22 mouse cellular contexts compared by ENCODE assay signal in the genomic region with DNA sequence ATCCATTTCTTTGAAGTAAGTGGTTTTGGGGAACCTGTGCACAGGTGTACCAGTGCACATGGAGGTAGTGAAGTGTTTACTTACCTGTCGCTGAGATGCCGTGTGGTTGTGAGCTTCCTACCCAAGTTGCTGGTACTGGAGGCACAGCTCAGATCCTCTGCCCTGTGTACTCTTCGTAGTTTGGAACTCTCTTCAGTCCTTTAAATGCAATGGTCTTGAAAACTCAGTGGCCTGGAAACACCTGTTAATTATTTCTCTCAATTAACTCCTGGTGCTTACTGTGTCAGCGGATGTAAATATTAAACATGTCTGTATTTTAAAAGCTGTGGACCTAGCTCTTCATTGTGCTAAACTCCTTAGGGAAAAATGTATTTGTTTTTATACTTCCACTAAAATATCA.
DNase-seq lines count a peak whose midpoint lies in the region; ATAC-seq lines count a peak whose summit lies in the region.
"Had no signal": no experiment of that assay in that cellular context is flagged by ENCODE, and none has a peak within 500 bp of the region (broad histone marks: within the 10 kb centered on the region; RNA-seq: fewer than 3 reads in every experiment).

No protein-coding gene starts in this region.

- no peak overlapping the region for H3K9ac ChIP-seq in kidney, embryonic 15.5 days
- H3K9ac ChIP-seq: embryonic facial prominence, embryonic 13.5 days; embryonic facial prominence, embryonic 15.5 days; forebrain, embryonic 12.5 days had no signal

- no peak overlapping the region for H3K4me2 ChIP-seq in kidney, embryonic 15.5 days
- H3K4me2 ChIP-seq: embryonic facial prominence, embryonic 13.5 days; embryonic facial prominence, embryonic 15.5 days; forebrain, embryonic 12.5 days had no signal

- peak; percentile 2 for DNase-seq in kidney, adult 8-10 months
- DNase-seq in kidney, adult 11 months: no peak
- DNase-seq in kidney, adult 18-20 months: no peak
- peak; percentile 7 for DNase-seq in kidney, postnatal 14 days
- no peak for DNase-seq in kidney, postnatal 25 days
- DNase-seq: adrenal gland, adult 2 months; adrenal gland, postnatal 10 days; adrenal gland, postnatal 25 days; cerebellum, adult 11 months; cerebellum, adult 18-20 months; cerebellum, adult 8-10 months; cerebellum, adult 9-11 months; cerebellum, postnatal 14 days; cerebellum, postnatal 36 days; embryo, embryonic 11 days had no signal

- H3K27me3 ChIP-seq in kidney, embryonic 15.5 days: no peaks in the 10 kb centered on the region
- H3K27me3 ChIP-seq: embryonic facial prominence, embryonic 13.5 days; embryonic facial prominence, embryonic 15.5 days; forebrain, embryonic 12.5 days had no signal

- no peaks in the 10 kb centered on the region for H3K9me3 ChIP-seq in kidney, embryonic 15.5 days (replicated peaks)
- H3K9me3 ChIP-seq: embryonic facial prominence, embryonic 13.5 days; embryonic facial prominence, embryonic 15.5 days; forebrain, embryonic 10.5 days; forebrain, embryonic 12.5 days had no signal

- no peak overlapping the region for H3K4me3 ChIP-seq in kidney, embryonic 15.5 days (replicated peaks)
- H3K4me3 ChIP-seq: embryonic facial prominence, embryonic 13.5 days; embryonic facial prominence, embryonic 15.5 days; erythroblast, embryonic 14.5 days; forebrain, embryonic 10.5 days; forebrain, embryonic 12.5 days had no signal

- no peak overlapping the region for H3K27ac ChIP-seq in kidney, embryonic 15.5 days
- H3K27ac ChIP-seq: embryonic facial prominence, embryonic 13.5 days; embryonic facial prominence, embryonic 15.5 days; forebrain, embryonic 10.5 days; forebrain, embryonic 12.5 days had no signal

- no peaks in the 10 kb centered on the region for H3K36me3 ChIP-seq in kidney, embryonic 15.5 days
- H3K36me3 ChIP-seq: embryonic facial prominence, embryonic 13.5 days; embryonic facial prominence, embryonic 15.5 days; forebrain, embryonic 10.5 days; forebrain, embryonic 12.5 days had no signal

- ATAC-seq in kidney, embryonic 15.5 days (replicated peaks; ENCODE audit: low FRiP score): peak; percentile 67; the same call in 1 of the 2 replicates
- ATAC-seq: forebrain, embryonic 14.5 days had no signal

- WGBS in kidney, embryonic 15.5 days: 78% methylated on average over 4 of the region's 4 CpGs

- no peaks in the 10 kb centered on the region for H3K4me1 ChIP-seq in kidney, embryonic 15.5 days
- H3K4me1 ChIP-seq: embryonic facial prominence, embryonic 13.5 days; embryonic facial prominence, embryonic 15.5 days; forebrain, embryonic 10.5 days; forebrain, embryonic 12.5 days had no signal

Comparison
In these comparisons a context has a peak if more than half of its experiments do, and no peak if none do; other contexts are left out.
1. DNase-seq: peak in kidney, adult 8-10 months (2 of 2) and kidney, postnatal 14 days (single experiment); none in kidney, adult 11 months (single experiment), kidney, adult 18-20 months (single experiment) and kidney, postnatal 25 days (0 of 2).